8 mouse cellular contexts compared by ENCODE assay signal in the genomic region with DNA sequence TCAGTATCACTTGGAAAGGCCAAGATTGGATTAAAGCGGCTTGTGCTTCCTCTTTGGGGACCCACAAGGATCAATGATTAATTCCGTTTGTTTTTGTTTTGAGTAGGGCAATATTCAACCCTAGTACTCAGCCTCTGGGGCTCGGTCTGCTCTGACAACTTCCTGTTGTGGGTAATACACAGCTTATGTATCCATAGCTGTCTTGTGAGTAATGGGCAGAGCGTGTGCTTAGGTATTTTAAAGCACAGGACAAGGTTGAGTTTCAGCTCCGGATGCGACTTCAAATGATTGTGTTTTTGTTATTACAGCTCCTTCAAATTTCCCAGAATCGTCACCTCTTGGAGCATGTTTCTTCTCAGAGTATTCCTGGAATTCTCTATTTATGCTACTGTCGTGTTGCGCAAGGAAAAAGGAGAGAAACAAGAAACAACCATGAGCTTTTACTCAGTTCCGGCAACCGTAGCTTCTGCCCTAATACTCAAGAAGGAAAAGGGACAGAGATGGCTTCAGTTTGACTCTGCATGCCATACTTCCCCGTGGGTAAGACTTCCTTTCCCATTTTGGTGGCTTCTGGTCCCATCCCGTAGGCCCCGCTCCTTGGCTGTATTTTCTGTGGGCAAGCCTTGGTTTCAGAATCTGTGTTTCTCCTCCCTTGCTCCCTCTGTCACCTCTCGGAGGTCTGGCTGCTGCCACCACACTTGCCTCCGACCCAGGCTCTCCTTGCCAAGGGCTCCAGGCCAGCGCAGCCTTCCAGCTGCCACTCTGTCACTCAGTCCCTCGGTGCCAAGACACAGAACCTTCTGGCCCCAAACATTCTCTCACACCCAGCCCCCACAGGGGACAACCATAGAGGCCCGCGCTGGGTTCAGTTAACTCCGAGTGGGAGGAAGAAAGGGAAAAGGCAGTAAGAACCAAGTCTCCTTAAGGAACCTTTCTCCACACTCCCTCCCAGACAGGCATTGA. TPM values are rescaled to one million over a fixed set of nuclear protein-coding genes. Genes with fewer than 3 reads are reported as not detected.
DNase-seq lines count a peak whose midpoint lies in the region; ATAC-seq and TF ChIP-seq lines count a peak whose summit lies in the region.
"Had no signal": no experiment of that assay in that cellular context is flagged by ENCODE, and none has a peak within 500 bp of the region (broad histone marks: within the 10 kb centered on the region; RNA-seq: fewer than 3 reads in every experiment).

No protein-coding gene starts in this region.

- H3K4me2 ChIP-seq in midbrain, postnatal 0 days (ENCODE audit: low read depth, low read length, poor library complexity, severe bottlenecking) = no peak overlapping the region
- no peak overlapping the region for H3K4me2 ChIP-seq in midbrain, embryonic 14.5 days (ENCODE audit: low read length)
- H3K4me2 ChIP-seq in heart, embryonic 13.5 days = no peak overlapping the region
- no peak overlapping the region for H3K4me2 ChIP-seq in intestine, embryonic 16.5 days (ENCODE audit: low read depth, low read length)

- 77% methylated on average over 21 of the region's 21 CpGs for WGBS in midbrain, postnatal 0 days
- WGBS in midbrain, embryonic 14.5 days = 85% methylated on average over 21 of the region's 21 CpGs
- 70% methylated on average over 21 of the region's 21 CpGs for WGBS in heart, embryonic 13.5 days
- WGBS in limb, embryonic 10.5 days = 81% methylated on average over 21 of the region's 21 CpGs
- WGBS in intestine, embryonic 16.5 days = 73% methylated on average over 21 of the region's 21 CpGs

- H3K27me3 ChIP-seq in midbrain, postnatal 0 days (ENCODE audit: insufficient read depth, low read length) = no peaks in the 10 kb centered on the region
- H3K27me3 ChIP-seq in midbrain, embryonic 14.5 days (ENCODE audit: control insufficient read depth, insufficient read depth, low read length) = no peaks in the 10 kb centered on the region
- no peaks in the 10 kb centered on the region for H3K27me3 ChIP-seq in heart, embryonic 13.5 days (replicated peaks)
- no peaks in the 10 kb centered on the region for H3K27me3 ChIP-seq in limb, embryonic 10.5 days (ENCODE audit: low read depth, poor library complexity, severe bottlenecking)
- H3K27me3 ChIP-seq in intestine, embryonic 16.5 days (replicated peaks; ENCODE audit: control insufficient read depth, insufficient read depth, low read length) = no peaks in the 10 kb centered on the region

- peak; percentile 76 for DNase-seq in midbrain, postnatal 0 days (ENCODE audit: low spot score)
- DNase-seq in midbrain, embryonic 14.5 days = no peak
- peak; percentile 70 for DNase-seq in cerebellum, adult 8-10 months
- DNase-seq in limb, embryonic 10.5 days (ENCODE audit: low spot score) = no peak
- no peak for DNase-seq in thymus, adult 18-20 months

- ATAC-seq in midbrain, postnatal 0 days (ENCODE audit: low FRiP score) = no peak
- no peak for ATAC-seq in midbrain, embryonic 14.5 days (ENCODE audit: low FRiP score, low TSS enrichment)
- no peak for ATAC-seq in heart, embryonic 13.5 days (ENCODE audit: extremely low read depth, insufficient number of reproducible peaks, low FRiP score, low TSS enrichment)
- no peak for ATAC-seq in intestine, embryonic 16.5 days

- no peaks in the 10 kb centered on the region for H3K9me3 ChIP-seq in midbrain, postnatal 0 days (ENCODE audit: low read length)
- H3K9me3 ChIP-seq in midbrain, embryonic 14.5 days (ENCODE audit: control insufficient read depth, low read length) = no peaks in the 10 kb centered on the region
- no peaks in the 10 kb centered on the region for H3K9me3 ChIP-seq in heart, embryonic 13.5 days
- H3K9me3 ChIP-seq in limb, embryonic 10.5 days (replicated peaks) = no peaks in the 10 kb centered on the region
- no peaks in the 10 kb centered on the region for H3K9me3 ChIP-seq in intestine, embryonic 16.5 days (ENCODE audit: control insufficient read depth, low read length)

- H3K27ac ChIP-seq in midbrain, postnatal 0 days (ENCODE audit: low read depth, low read length) = no peak overlapping the region
- no peak overlapping the region for H3K27ac ChIP-seq in midbrain, embryonic 14.5 days (replicated peaks; ENCODE audit: low read depth, low read length)
- no peak overlapping the region for H3K27ac ChIP-seq in heart, embryonic 13.5 days (replicated peaks)
- peak overlapping the region; percentile 59; the same call in 1 of the 2 replicates for H3K27ac ChIP-seq in limb, embryonic 10.5 days
- H3K27ac ChIP-seq in intestine, embryonic 16.5 days (ENCODE audit: low read length) = no peak overlapping the region
- H3K27ac ChIP-seq: kidney, postnatal 0 days had no signal

- H3K4me3 ChIP-seq in midbrain, postnatal 0 days (ENCODE audit: low read depth, low read length) = no peak overlapping the region
- H3K4me3 ChIP-seq in midbrain, embryonic 14.5 days (replicated peaks; ENCODE audit: low read depth, low read length) = no peak overlapping the region
- no peak overlapping the region for H3K4me3 ChIP-seq in heart, embryonic 13.5 days
- H3K4me3 ChIP-seq in limb, embryonic 10.5 days = no peak overlapping the region
- no peak overlapping the region for H3K4me3 ChIP-seq in intestine, embryonic 16.5 days (ENCODE audit: low read length)

- no peak for TF ChIP-seq CTCF in midbrain, postnatal 0 days (IDR thresholded peaks at IDR 0.05)

- H3K36me3 ChIP-seq in midbrain, postnatal 0 days (ENCODE audit: insufficient read depth, low read length) = no peaks in the 10 kb centered on the region
- no peaks in the 10 kb centered on the region for H3K36me3 ChIP-seq in midbrain, embryonic 14.5 days (ENCODE audit: control insufficient read depth, insufficient read depth, low read length)
- no peaks in the 10 kb centered on the region for H3K36me3 ChIP-seq in heart, embryonic 13.5 days
- H3K36me3 ChIP-seq in limb, embryonic 10.5 days = no peaks in the 10 kb centered on the region
- no peaks in the 10 kb centered on the region for H3K36me3 ChIP-seq in intestine, embryonic 16.5 days (ENCODE audit: control insufficient read depth, insufficient read depth, low read length)

- H3K4me1 ChIP-seq in midbrain, postnatal 0 days (ENCODE audit: insufficient read depth, low read length) = no peaks in the 10 kb centered on the region
- H3K4me1 ChIP-seq in midbrain, embryonic 14.5 days (ENCODE audit: control insufficient read depth, insufficient read depth, low read length) = no peaks in the 10 kb centered on the region
- peaks cover 10% of the 10 kb centered on the region; the same call in 1 of the 2 replicates for H3K4me1 ChIP-seq in heart, embryonic 13.5 days
- H3K4me1 ChIP-seq in limb, embryonic 10.5 days = peaks cover 7% of the 10 kb centered on the region; the same call in 1 of the 2 replicates
- peaks cover 4% of the 10 kb centered on the region; the same call in 1 of the 2 replicates for H3K4me1 ChIP-seq in intestine, embryonic 16.5 days (ENCODE audit: control insufficient read depth, insufficient read depth, low read length)

- H3K9ac ChIP-seq in midbrain, postnatal 0 days (replicated peaks; ENCODE audit: low read length, poor library complexity, severe bottlenecking) = no peak overlapping the region
- no peak overlapping the region for H3K9ac ChIP-seq in midbrain, embryonic 14.5 days (replicated peaks; ENCODE audit: low read length)
- H3K9ac ChIP-seq in heart, embryonic 13.5 days = peak overlapping the region; percentile 50; the same call in 1 of the 2 replicates
- no peak overlapping the region for H3K9ac ChIP-seq in intestine, embryonic 16.5 days (ENCODE audit: low read depth, low read length)

RNA-seq across cellular contexts. Expression of a gene that starts 22.8 kb away (rescaled TPM):
- 30.1 and 44.2 TPM in 2 replicates for total RNA-seq in midbrain, postnatal 0 days (2014; rRNA removed)
- 3.9 and 4.0 TPM in 2 replicates for polyA plus RNA-seq in midbrain, postnatal 0 days (2015; fragmentation: Nextera tagmentation; extraction: Ambion mirVana)
- polyA plus RNA-seq in midbrain, embryonic 14.5 days (2014; fragmentation: Nextera tagmentation; extraction: Ambion mirVana) = 13.4 TPM in 2 replicates
- polyA plus RNA-seq in heart, embryonic 13.5 days (2015; fragmentation: Nextera tagmentation; extraction: Ambion mirVana) = 3.6 and 3.8 TPM in 2 replicates
- 4.5 and 6.9 TPM in 2 replicates for polyA plus RNA-seq in limb, embryonic 10.5 days (2016; fragmentation: Nextera tagmentation; extraction: Ambion mirVana)
- 2.0 and 2.6 TPM in 2 replicates for polyA plus RNA-seq in intestine, embryonic 16.5 days (2015; fragmentation: Nextera tagmentation; extraction: Ambion mirVana)

RNA-seq across cellular contexts. Expression of a gene that starts 24.4 kb away (rescaled TPM):
- 2.9 and 5.1 TPM in 2 replicates for total RNA-seq in midbrain, postnatal 0 days (2014; rRNA removed)
- polyA plus RNA-seq in midbrain, postnatal 0 days (2015; fragmentation: Nextera tagmentation; extraction: Ambion mirVana) = 1.8 and 2.6 TPM in 2 replicates
- 0.47 and 1.1 TPM in 2 replicates for polyA plus RNA-seq in midbrain, embryonic 14.5 days (2014; fragmentation: Nextera tagmentation; extraction: Ambion mirVana)
- 4.3 and 5.2 TPM in 2 replicates for polyA plus RNA-seq in heart, embryonic 13.5 days (2015; fragmentation: Nextera tagmentation; extraction: Ambion mirVana)
- 0.62 and 1.5 TPM in 2 replicates for polyA plus RNA-seq in limb, embryonic 10.5 days (2016; fragmentation: Nextera tagmentation; extraction: Ambion mirVana)
- polyA plus RNA-seq in intestine, embryonic 16.5 days (2015; fragmentation: Nextera tagmentation; extraction: Ambion mirVana) = 4.6 and 5.2 TPM in 2 replicates

RNA-seq across cellular contexts. Expression of a gene that starts 36.3 kb away (rescaled TPM):
- 86.8 and 114 TPM in 2 replicates for total RNA-seq in midbrain, postnatal 0 days (2014; rRNA removed)
- 75.3 and 81.8 TPM in 2 replicates for polyA plus RNA-seq in midbrain, postnatal 0 days (2015; fragmentation: Nextera tagmentation; extraction: Ambion mirVana)
- polyA plus RNA-seq in midbrain, embryonic 14.5 days (2014; fragmentation: Nextera tagmentation; extraction: Ambion mirVana) = 121 and 124 TPM in 2 replicates
- 48.7 and 49.9 TPM in 2 replicates for polyA plus RNA-seq in heart, embryonic 13.5 days (2015; fragmentation: Nextera tagmentation; extraction: Ambion mirVana)
- 83.1 and 95.4 TPM in 2 replicates for polyA plus RNA-seq in limb, embryonic 10.5 days (2016; fragmentation: Nextera tagmentation; extraction: Ambion mirVana)
- 36.1 and 44.2 TPM in 2 replicates for polyA plus RNA-seq in intestine, embryonic 16.5 days (2015; fragmentation: Nextera tagmentation; extraction: Ambion mirVana)

Comparison
In these comparisons a context has a peak if more than half of its experiments do, and no peak if none do; other contexts are left out.
1. DNase-seq: peak in midbrain, postnatal 0 days (single experiment) and cerebellum, adult 8-10 months (single experiment); none in midbrain, embryonic 14.5 days (single experiment), limb, embryonic 10.5 days (single experiment) and thymus, adult 18-20 months (0 of 2).